Mouse (Mus musculus): ENCODE measurements around the gene Otud7b. TPM values are rescaled to one million over a fixed set of nuclear protein-coding genes. Genes with fewer than 3 reads are reported as not detected.
A peak's percentile ranks its signal among the peaks of the same experiment; 100 is the strongest.
"Not testable (repeated sequence)": the region's sequence is repeated elsewhere in the genome, so short reads cannot be mapped to it uniquely, and the experiment has no call there.

Otud7b gene
- polyA plus RNA-seq, 1 experiment from 2014 or later: 22.3 TPM

GRCm38 (mm10) chr3:96172197-96173178 is 68.2 kb downstream of the Otud7b start, which contains the start of gene Sf3b4:
Gene Sf3b4 (plus strand): TSS chr3:96172332.
- Histone ChIP-seq H3K9ac (peak within 1 kb of the TSS; percentile 88), H3K4me3 (replicated peaks) (peak within 1 kb of the TSS; percentile 95), H3K9me3 (no peaks in the 10 kb centered on the region), H3K4me1 (peaks cover 20% of the 10 kb centered on the region), H3K27me3 (replicated peaks) (no peaks in the 10 kb centered on the region), H3K27ac (peak within 1 kb of the TSS; percentile 99), H3K36me3 (peaks cover 7% of the 10 kb centered on the region), H3K4me2 (peak within 1 kb of the TSS; percentile 89)
- WGBS: under 1% methylated on average over 57 of the region's 58 CpGs
- ATAC-seq (ENCODE audit: insufficient read depth, low FRiP score, low read depth): peak; percentile 93

GRCm38 (mm10) chr3:96173185-96173584 is 68.9 kb downstream of the Otud7b start:
- Histone ChIP-seq H3K36me3 (peaks cover 13% of the 10 kb centered on the region), H3K9me3 (no peaks in the 10 kb centered on the region), H3K9ac (peak overlapping the region; percentile 88), H3K4me1 (peaks cover 20% of the 10 kb centered on the region), H3K27me3 (replicated peaks) (no peaks in the 10 kb centered on the region), H3K4me2 (peak overlapping the region; percentile 89), H3K4me3 (replicated peaks) (peak overlapping the region; percentile 95), H3K27ac (no peak overlapping the region)
- no peak for ATAC-seq (ENCODE audit: insufficient read depth, low FRiP score, low read depth)
- WGBS: 33% methylated on average over 7 of the region's 7 CpGs

GRCm38 (mm10) chr3:96174042-96174441 is 69.7 kb downstream of the Otud7b start:
- not testable (repeated sequence) for H3K9me3 ChIP-seq; H3K9ac ChIP-seq; H3K27me3 ChIP-seq (replicated peaks); H3K27ac ChIP-seq; H3K4me3 ChIP-seq (replicated peaks); ATAC-seq (ENCODE audit: insufficient read depth, low FRiP score, low read depth)
- Histone ChIP-seq H3K4me1 (peaks cover 20% of the 10 kb centered on the region), H3K36me3 (peaks cover 16% of the 10 kb centered on the region), H3K4me2 (0 out of 2 replicates have a peak overlapping the region, but pooled peaks have one; percentile 29)
- 91% methylated on average over 4 of the region's 4 CpGs for WGBS

- Histone ChIP-seq H3K4me3 (replicated peaks) (no peak overlapping the region), H3K36me3 (peaks cover 16% of the 10 kb centered on the region), H3K27me3 (replicated peaks) (no peaks in the 10 kb centered on the region), H3K4me1 (peaks cover 18% of the 10 kb centered on the region), H3K4me2 (no peak overlapping the region), H3K27ac (no peak overlapping the region), H3K9ac (no peak overlapping the region), H3K9me3 (no peaks in the 10 kb centered on the region)
- no peak for ATAC-seq (ENCODE audit: insufficient read depth, low FRiP score, low read depth)
- WGBS: 92% methylated on average over 6 of the region's 6 CpGs
Measured at GRCm38 (mm10) chr3:96175251-96175650, 70.9 kb downstream of the Otud7b start.

- H3K4me1 ChIP-seq: peaks cover 18% of the 10 kb centered on the region
- H3K4me2 ChIP-seq: no peak overlapping the region
- no peaks in the 10 kb centered on the region for H3K27me3 ChIP-seq (replicated peaks)
- H3K9ac ChIP-seq: no peak overlapping the region
- peaks cover 16% of the 10 kb centered on the region for H3K36me3 ChIP-seq
- H3K9me3 ChIP-seq: no peaks in the 10 kb centered on the region
- H3K27ac ChIP-seq: no peak overlapping the region
- H3K4me3 ChIP-seq (replicated peaks): no peak overlapping the region
- WGBS: 91% methylated on average over 4 of the region's 4 CpGs
- no peak for ATAC-seq (ENCODE audit: insufficient read depth, low FRiP score, low read depth)
Measured at GRCm38 (mm10) chr3:96178427-96178826, 74.1 kb downstream of the Otud7b start.

GRCm38 (mm10) chr3:96178902-96179301 is 74.6 kb downstream of the Otud7b start:
- 69% methylated on average over 2 of the region's 2 CpGs for WGBS
- no peak for ATAC-seq (ENCODE audit: insufficient read depth, low FRiP score, low read depth)
- H3K9me3 ChIP-seq: no peaks in the 10 kb centered on the region
- no peak overlapping the region for H3K4me2 ChIP-seq
- no peaks in the 10 kb centered on the region for H3K27me3 ChIP-seq (replicated peaks)
- H3K27ac ChIP-seq: no peak overlapping the region
- peaks cover 16% of the 10 kb centered on the region for H3K36me3 ChIP-seq
- no peak overlapping the region for H3K9ac ChIP-seq
- no peak overlapping the region for H3K4me3 ChIP-seq (replicated peaks)
- peaks cover 16% of the 10 kb centered on the region for H3K4me1 ChIP-seq

GRCm38 (mm10) chr3:96179531-96179930 is 75.2 kb downstream of the Otud7b start:
- no peak for ATAC-seq (ENCODE audit: insufficient read depth, low FRiP score, low read depth)
- no peak overlapping the region for H3K9ac ChIP-seq
- peaks cover 16% of the 10 kb centered on the region for H3K36me3 ChIP-seq
- 67% methylated on average over 4 of the region's 4 CpGs for WGBS
- no peaks in the 10 kb centered on the region for H3K27me3 ChIP-seq (replicated peaks)
- no peaks in the 10 kb centered on the region for H3K9me3 ChIP-seq
- no peak overlapping the region for H3K4me3 ChIP-seq (replicated peaks)
- no peak overlapping the region for H3K27ac ChIP-seq
- H3K4me2 ChIP-seq: no peak overlapping the region
- H3K4me1 ChIP-seq: peaks cover 13% of the 10 kb centered on the region

GRCm38 (mm10) chr3:96180727-96181477 is 76.6 kb downstream of the Otud7b start, which contains the start of gene Sv2a:
Gene Sv2a (plus strand): TSS chr3:96181151.
- no peaks in the 10 kb centered on the region for H3K27me3 ChIP-seq (replicated peaks)
- H3K27ac ChIP-seq: peak within 1 kb of the TSS; percentile 14; the same call in 1 of the 2 replicates
- peak within 1 kb of the TSS; percentile 54 for H3K4me3 ChIP-seq (replicated peaks)
- ATAC-seq (ENCODE audit: insufficient read depth, low FRiP score, low read depth): peak; percentile 37; the same call in 1 of the 2 replicates
- peak within 1 kb of the TSS; percentile 84 for H3K4me2 ChIP-seq
- no peaks in the 10 kb centered on the region for H3K9me3 ChIP-seq
- peak within 1 kb of the TSS; percentile 56 for H3K9ac ChIP-seq
- 2% methylated on average over 14 of the region's 23 CpGs for WGBS
- peaks cover 16% of the 10 kb centered on the region for H3K36me3 ChIP-seq
- peaks cover 13% of the 10 kb centered on the region; the same call in 1 of the 2 replicates for H3K4me1 ChIP-seq

- Histone ChIP-seq H3K9ac (no peak overlapping the region), H3K27me3 (replicated peaks) (no peaks in the 10 kb centered on the region), H3K4me3 (replicated peaks) (peak overlapping the region; percentile 54), H3K27ac (peak overlapping the region; percentile 14; the same call in 1 of the 2 replicates), H3K36me3 (peaks cover 11% of the 10 kb centered on the region), H3K9me3 (no peaks in the 10 kb centered on the region), H3K4me2 (peak overlapping the region; percentile 84), H3K4me1 (peaks cover 13% of the 10 kb centered on the region; the same call in 1 of the 2 replicates)
- no peak; the same call in 1 of the 2 replicates for ATAC-seq (ENCODE audit: insufficient read depth, low FRiP score, low read depth)
- 30% methylated on average over 12 of the region's 12 CpGs for WGBS
Measured at GRCm38 (mm10) chr3:96181510-96182381, 77.4 kb downstream of the Otud7b start.

- 14% methylated on average over 4 of the region's 4 CpGs for WGBS
- Histone ChIP-seq H3K27me3 (replicated peaks) (no peaks in the 10 kb centered on the region), H3K9me3 (no peaks in the 10 kb centered on the region), H3K4me2 (peak overlapping the region; percentile 84; the same call in 1 of the 2 replicates), H3K9ac (no peak overlapping the region), H3K36me3 (peaks cover 11% of the 10 kb centered on the region), H3K27ac (peak overlapping the region; percentile 35; the same call in 1 of the 2 replicates), H3K4me1 (peaks cover 13% of the 10 kb centered on the region; the same call in 1 of the 2 replicates), H3K4me3 (replicated peaks) (peak overlapping the region; percentile 54; the same call in 1 of the 2 replicates)
- ATAC-seq (ENCODE audit: insufficient read depth, low FRiP score, low read depth): no peak
Measured at GRCm38 (mm10) chr3:96182382-96182776, 78.1 kb downstream of the Otud7b start.

GRCm38 (mm10) chr3:96192977-96193376 is 88.7 kb downstream of the Otud7b start:
- Histone ChIP-seq H3K4me2 (no peak overlapping the region), H3K9ac (no peak overlapping the region), H3K27me3 (replicated peaks) (no peaks in the 10 kb centered on the region), H3K27ac (no peak overlapping the region), H3K36me3 (no peaks in the 10 kb centered on the region), H3K4me3 (replicated peaks) (no peak overlapping the region), H3K4me1 (0 out of 2 replicates have a peak, but pooled peaks cover 6% of the 10 kb centered on the region), H3K9me3 (no peaks in the 10 kb centered on the region)
- ATAC-seq (ENCODE audit: insufficient read depth, low FRiP score, low read depth): no peak
- WGBS: 60% methylated on average over 12 of the region's 12 CpGs
